Mouse (Mus musculus): ENCODE results near the gene Slc44a1. TPM values are rescaled to one million over a fixed set of nuclear protein-coding genes. Genes with fewer than 3 reads are reported as not detected.

The Slc44a1 gene
- total RNA-seq, 2 experiments from 2014 or later, result 3.5 to 5.8 TPM

Other genes with a start within 250 kb of the Slc44a1 start
- gene Fsd1l, start 191.1 kb downstream of the Slc44a1 start, total RNA-seq (2015), result 1.9 and 2.0 TPM in 2 replicates
- 2.9 and 3.8 TPM in 2 replicates for gene Fsd1l, start 191.1 kb downstream of the Slc44a1 start, total RNA-seq (2017)

Data from megakaryocyte progenitor cell, adult 5-6 weeks (primary cell).